Mouse (Mus musculus) MEL (cell line): ENCODE results near the gene Dand5.

Experiments used
- CTCF ChIP-seq, 3 experiments: IDR thresholded peaks in 2 of 3; conservative IDR thresholded peaks in 1 of 3; 2 replicates each; pipeline ENCODE4 v1.5.1; 2011 to 2012; ENCODE audit warnings: low read length in 3 of 3, low read depth in 2 of 3, mild to moderate bottlenecking in 2 of 3, improper control_type of control experiment in 1 of 3, inconsistent platforms in 1 of 3, mixed read lengths in 1 of 3, moderate library complexity in 1 of 3; ENCODE audit not compliant: control insufficient read depth in 1 of 3, insufficient read depth in 1 of 3, poor library complexity in 1 of 3, severe bottlenecking in 1 of 3
- EP300 ChIP-seq, 2 experiments: IDR thresholded peaks; 2 replicates each; pipeline ENCODE4 v1.6.1; 2011; ENCODE audit warnings: improper control_type of control experiment in 2 of 2, low read length in 2 of 2, low read depth in 1 of 2, mild to moderate bottlenecking in 1 of 2
- MAX ChIP-seq: IDR thresholded peaks from 2 replicates; pipeline ENCODE4 v1.6.1; 2011; ENCODE audit warnings: low read length, improper control_type of control experiment
- POLR2A ChIP-seq, 2 experiments: IDR thresholded peaks; 2 replicates each; pipeline ENCODE4 v1.6.1; 2011 to 2012; ENCODE audit warnings: low read length in 2 of 2, mild to moderate bottlenecking in 2 of 2, control low read depth in 1 of 2, improper control_type of control experiment in 1 of 2, low read depth in 1 of 2, moderate library complexity in 1 of 2; ENCODE audit not compliant: control insufficient read depth in 1 of 2, insufficient read depth in 1 of 2, poor library complexity in 1 of 2
- SMC3 ChIP-seq: IDR thresholded peaks from 2 replicates; pipeline ENCODE4 v1.6.1; 2011; ENCODE audit warnings: low read depth, low read length, improper control_type of control experiment

- TF ChIP-seq POLR2A (IDR thresholded peaks at IDR 0.05; ENCODE audit: control insufficient read depth in 1 of 2, insufficient read depth in 1 of 2, low read depth in 1 of 2, low read length in 2 of 2, poor library complexity in 1 of 2) (no peak), CTCF (IDR thresholded peaks at IDR 0.05 in 2 of 3, conservative IDR thresholded peaks at IDR 0.05 in 1 of 3; ENCODE audit: control insufficient read depth in 1 of 3, insufficient read depth in 1 of 3, low read depth in 2 of 3, low read length in 3 of 3, poor library complexity in 1 of 3, severe bottlenecking in 1 of 3) (peak; percentile 11 to 32 (median 13); a peak in 2 of 6 replicates), MAX (no peak), EP300 (IDR thresholded peaks at IDR 0.05; ENCODE audit: low read depth in 1 of 2, low read length in 2 of 2) (no peak), SMC3 (0 out of 2 replicates have a peak, but pooled peaks have one; percentile 21)
Observed at GRCm38 (mm10) chr8:84806031-84806430, 16.6 kb downstream of the Dand5 start.
